Mouse (Mus musculus) kidney, embryonic 16.5 days (tissue): ENCODE results near the gene Treh. TPM values are rescaled to one million over a fixed set of nuclear protein-coding genes. Genes with fewer than 3 reads are reported as not detected.

ENCODE experiments used
- ATAC-seq: fragments of 200-750 bp; cut with Nextera tagmentation; 2 replicates; pipeline ENCODE4 v1.8.0; 2017; ENCODE audit warnings: moderate TSS enrichment; ENCODE audit not compliant: low FRiP score, low TSS enrichment
- H3K27ac ChIP-seq: fragments of 300-500 bp; sonication (generic); 2 replicates; pipeline ENCODE4 v1.5.1; 2014; ENCODE audit warnings: low read length
- H3K27me3 ChIP-seq: fragments of 300-500 bp; sonication (generic); 2 replicates; pipeline ENCODE4 v1.6.1; 2014; ENCODE audit warnings: low read length, control low read depth, mixed read lengths; ENCODE audit not compliant: insufficient read depth
- H3K36me3 ChIP-seq: fragments of 300-500 bp; sonication (generic); 2 replicates; pipeline ENCODE4 v1.6.1; 2014; ENCODE audit warnings: low read length, control low read depth, mixed read lengths; ENCODE audit not compliant: insufficient read depth
- H3K4me1 ChIP-seq: fragments of 300-500 bp; sonication (generic); 2 replicates; pipeline ENCODE4 v1.6.1; 2014; ENCODE audit warnings: low read length, control low read depth, mixed read lengths; ENCODE audit not compliant: insufficient read depth
- H3K4me2 ChIP-seq: fragments of 300-500 bp; sonication (generic); replicated peaks from 2 replicates; pipeline ENCODE4 v1.6.1; 2014; ENCODE audit warnings: low read depth, low read length
- H3K4me3 ChIP-seq: fragments of 300-500 bp; sonication (generic); 2 replicates; pipeline ENCODE4 v1.5.1; 2014; ENCODE audit warnings: mild to moderate bottlenecking, low read length
- H3K9ac ChIP-seq: fragments of 300-500 bp; sonication (generic); replicated peaks from 2 replicates; pipeline ENCODE4 v1.6.1; 2014; ENCODE audit warnings: low read length
- H3K9me3 ChIP-seq: fragments of 300-500 bp; sonication (generic); 2 replicates; pipeline ENCODE4 v1.6.1; 2016; ENCODE audit warnings: low read length, control low read depth
- WGBS: fragments of 180-500 bp; shearing (Covaris S2); extraction: QIAGEN DNeasy Blood & Tissue Kit; methylation state at CpG from one replicate; pipeline ENCODE4 v1.1.7; 2014; 5-methylcytosine and 5-hydroxymethylcytosine counted together
- polyA plus RNA-seq: library from polyadenylated mRNA; unstranded; fragments of >200 nt; fragmentation: Nextera tagmentation; extraction: Ambion mirVana; gene quantifications from 2 replicates; pipeline ENCODE4 v1.2.1, GENCODE M21; 2015

The Treh gene
- polyA plus RNA-seq, 1 experiment from 2014 or later: 0.17 TPM

DNA sequence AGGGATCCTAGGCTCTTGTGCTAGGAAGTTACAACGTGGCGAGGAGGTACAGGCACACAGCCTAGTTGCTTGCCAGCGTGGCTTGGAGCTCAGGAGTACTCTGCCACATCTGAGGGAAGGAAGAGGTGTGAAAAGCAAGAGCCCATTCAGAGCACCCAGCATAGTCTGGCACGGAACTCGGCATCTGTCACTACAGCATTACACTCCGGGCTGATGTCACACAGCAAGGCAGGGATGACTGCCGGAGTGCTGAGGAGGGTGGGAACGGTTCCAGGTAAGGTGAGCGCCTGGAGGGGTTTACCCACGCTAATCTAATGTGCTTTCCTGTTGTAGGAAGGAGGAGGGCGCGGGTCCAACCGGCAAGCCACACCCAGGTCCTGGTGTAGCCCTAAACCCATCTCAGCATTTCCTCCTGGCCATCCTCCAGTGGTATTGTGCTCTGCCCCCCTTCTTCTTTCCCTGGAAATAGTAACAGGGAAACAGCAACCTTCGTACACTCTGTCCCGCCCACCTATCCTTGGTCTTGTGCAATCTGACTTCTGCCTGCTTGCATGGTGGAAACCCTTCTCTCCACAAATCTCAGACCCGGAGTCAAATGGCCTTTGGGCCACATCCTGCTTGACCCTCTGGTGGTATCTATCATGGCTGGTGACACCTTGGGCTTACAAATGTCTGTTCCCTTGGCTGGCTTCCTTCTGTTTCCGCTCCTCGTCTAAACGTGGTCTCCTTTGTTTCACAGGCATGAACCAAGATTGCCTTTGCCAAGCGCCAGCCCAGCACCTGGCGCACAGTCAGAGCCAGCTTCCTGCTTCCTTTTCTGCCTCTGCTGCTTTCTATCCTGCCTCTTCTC lies 18.9 kb downstream of the Treh start:
- Histone ChIP-seq H3K27me3 (no peaks in the 10 kb centered on the region), H3K9me3 (no peaks in the 10 kb centered on the region), H3K4me3 (no peak overlapping the region), H3K36me3 (peaks cover 69% of the 10 kb centered on the region), H3K9ac (no peak overlapping the region), H3K4me2 (no peak overlapping the region), H3K4me1 (peaks cover 9% of the 10 kb centered on the region; the same call in 1 of the 2 replicates), H3K27ac (peak overlapping the region; percentile 56; the same call in 1 of the 2 replicates)
- peak; percentile 80 for ATAC-seq
- WGBS: 56% methylated on average over 21 of the region's 21 CpGs

DNA sequence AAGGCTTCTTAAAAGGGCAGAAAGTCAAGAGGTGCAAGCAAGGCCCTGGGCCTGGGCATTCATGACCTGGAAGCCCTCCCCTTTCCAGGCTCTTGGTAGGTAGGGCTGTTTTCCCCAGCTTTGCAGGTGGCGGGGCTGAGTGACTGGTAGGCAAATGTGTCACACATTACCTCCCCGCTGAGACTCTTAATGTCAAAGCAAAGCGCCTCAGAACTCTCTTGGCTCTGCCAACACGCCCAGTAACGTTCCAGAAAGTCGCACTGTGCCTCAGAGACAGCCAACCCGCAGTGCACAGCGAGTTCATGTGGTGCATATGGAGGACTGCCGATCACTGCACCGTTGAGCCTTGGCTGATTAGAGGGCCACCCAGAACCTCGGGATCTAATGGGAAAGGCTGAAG lies 20.0 kb downstream of the Treh start:
- WGBS: 88% methylated on average over 11 of the region's 11 CpGs
- Histone ChIP-seq H3K9me3 (no peaks in the 10 kb centered on the region), H3K36me3 (peaks cover 71% of the 10 kb centered on the region), H3K9ac (no peak overlapping the region), H3K4me2 (no peak overlapping the region), H3K4me3 (no peak overlapping the region), H3K27me3 (no peaks in the 10 kb centered on the region), H3K4me1 (peaks cover 9% of the 10 kb centered on the region; the same call in 1 of the 2 replicates), H3K27ac (no peak overlapping the region)
- ATAC-seq: no peak

DNA sequence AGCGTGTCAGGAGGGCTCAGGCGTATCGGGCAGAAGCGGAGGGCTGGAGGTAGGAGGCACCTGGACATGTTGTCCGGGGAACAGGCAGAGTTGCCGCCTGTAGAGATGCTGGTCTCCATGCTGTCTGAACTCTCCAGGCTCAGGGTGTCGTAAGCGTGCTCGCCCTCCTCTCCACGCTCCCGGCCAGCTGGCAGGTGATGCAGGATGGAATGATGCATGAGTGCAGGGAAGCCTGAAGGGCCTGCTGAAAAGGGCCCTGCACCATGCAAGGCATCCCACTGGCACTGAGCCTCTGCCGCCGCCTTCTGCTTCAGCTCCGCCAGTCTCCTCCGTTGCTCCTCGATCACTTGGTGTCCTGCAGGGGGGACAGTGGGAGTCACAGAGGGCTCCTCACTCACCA lies 24.8 kb downstream of the Treh start:
- Histone ChIP-seq H3K27ac (no peak overlapping the region), H3K4me2 (no peak overlapping the region), H3K27me3 (no peaks in the 10 kb centered on the region), H3K9me3 (no peaks in the 10 kb centered on the region), H3K4me3 (no peak overlapping the region), H3K36me3 (peaks cover 81% of the 10 kb centered on the region), H3K4me1 (no peaks in the 10 kb centered on the region), H3K9ac (no peak overlapping the region)
- no peak for ATAC-seq
- 91% methylated on average over 16 of the region's 16 CpGs for WGBS

- 86% methylated on average over 10 of the region's 10 CpGs for WGBS
- no peak overlapping the region for H3K4me2 ChIP-seq
- no peak overlapping the region for H3K27ac ChIP-seq
- no peaks in the 10 kb centered on the region for H3K27me3 ChIP-seq
- H3K9ac ChIP-seq: no peak overlapping the region
- ATAC-seq: no peak
- peaks cover 73% of the 10 kb centered on the region for H3K36me3 ChIP-seq
- no peaks in the 10 kb centered on the region for H3K4me1 ChIP-seq
- no peaks in the 10 kb centered on the region for H3K9me3 ChIP-seq
- H3K4me3 ChIP-seq: no peak overlapping the region
Measured at GRCm38 (mm10) chr9:44699196-44699595, 26.2 kb downstream of the Treh start.

GRCm38 (mm10) chr9:44699730-44700129 lies 26.7 kb downstream of the Treh start:
- Histone ChIP-seq H3K36me3 (peaks cover 70% of the 10 kb centered on the region), H3K9me3 (no peaks in the 10 kb centered on the region), H3K27ac (no peak overlapping the region), H3K4me3 (no peak overlapping the region), H3K4me1 (no peaks in the 10 kb centered on the region), H3K4me2 (no peak overlapping the region), H3K9ac (no peak overlapping the region), H3K27me3 (no peaks in the 10 kb centered on the region)
- no peak for ATAC-seq
- 66% methylated on average over 5 of the region's 5 CpGs for WGBS

DNA sequence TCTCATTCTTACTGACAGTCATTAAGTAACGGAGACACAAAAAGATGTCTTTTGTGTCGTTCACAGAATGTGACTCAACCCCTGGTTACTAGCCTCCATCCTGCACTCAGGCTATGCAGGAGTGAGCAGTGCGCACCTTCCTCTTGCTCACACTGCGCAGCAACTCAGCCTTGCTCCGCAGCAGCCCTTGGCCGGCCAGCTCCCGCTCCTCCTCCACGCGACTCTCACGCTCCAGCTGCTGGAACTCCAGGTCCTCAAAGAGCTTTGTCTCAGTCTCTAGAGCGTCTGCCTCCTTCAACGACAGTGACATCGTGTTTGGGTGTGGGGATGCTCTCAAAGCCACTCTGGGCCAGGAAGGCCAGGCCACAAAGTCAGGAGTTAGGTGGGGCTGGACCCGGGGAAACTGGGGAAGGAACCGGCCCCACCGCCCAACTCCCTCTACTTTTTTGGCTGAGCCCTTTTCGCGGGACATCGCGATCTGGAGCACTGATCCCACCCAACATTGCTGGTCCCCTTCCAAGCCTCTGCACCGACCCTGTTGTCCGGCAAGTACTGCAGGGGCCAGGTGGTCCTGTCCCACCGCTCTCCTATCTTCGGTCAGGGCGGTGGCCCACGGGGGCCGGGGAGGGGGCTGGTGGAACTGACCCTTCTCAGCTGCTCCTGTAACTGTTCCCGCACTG lies 34.9 kb downstream of the Treh start:
- Histone ChIP-seq H3K9me3 (no peaks in the 10 kb centered on the region), H3K4me2 (peak overlapping the region; percentile 65), H3K36me3 (peaks cover 41% of the 10 kb centered on the region), H3K4me1 (peaks cover 16% of the 10 kb centered on the region), H3K27ac (0 out of 2 replicates have a peak overlapping the region, but pooled peaks have one; percentile 27), H3K9ac (peak overlapping the region; percentile 58), H3K27me3 (no peaks in the 10 kb centered on the region), H3K4me3 (peak overlapping the region; percentile 53)
- WGBS: 14% methylated on average over 28 of the region's 28 CpGs
- peak; percentile 52 for ATAC-seq

- Histone ChIP-seq H3K9ac (peak overlapping the region; percentile 58), H3K4me3 (peak overlapping the region; percentile 53), H3K4me2 (peak overlapping the region; percentile 65), H3K9me3 (no peaks in the 10 kb centered on the region), H3K27me3 (no peaks in the 10 kb centered on the region), H3K4me1 (peaks cover 16% of the 10 kb centered on the region), H3K27ac (peak overlapping the region; percentile 57; the same call in 1 of the 2 replicates), H3K36me3 (peaks cover 41% of the 10 kb centered on the region)
- WGBS: 2% methylated on average over 23 of the region's 24 CpGs
- ATAC-seq: peak; percentile 87
Measured at GRCm38 (mm10) chr9:44708429-44708765, 35.4 kb downstream of the Treh start.

DNA sequence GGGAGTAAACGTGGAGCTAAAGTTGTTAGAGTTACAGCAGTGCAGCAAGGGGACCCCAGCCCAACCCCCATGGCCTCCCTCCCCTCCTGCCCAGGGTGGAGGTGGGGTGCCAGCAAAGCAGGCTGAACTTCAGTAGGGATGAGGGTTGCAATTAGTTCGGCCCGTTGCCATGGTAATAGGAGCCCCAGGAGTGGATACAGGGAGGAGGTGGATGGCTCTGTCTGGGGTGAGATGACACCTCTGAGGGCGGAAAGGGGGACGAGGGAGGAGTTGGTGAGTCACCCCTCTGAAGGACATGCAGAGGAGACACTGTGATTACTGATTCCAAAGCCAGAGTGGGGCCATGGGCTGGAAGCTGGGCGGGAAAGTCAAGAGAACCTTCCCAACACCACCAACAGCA lies 35.9 kb downstream of the Treh start:
- Histone ChIP-seq H3K4me1 (peaks cover 16% of the 10 kb centered on the region), H3K27me3 (no peaks in the 10 kb centered on the region), H3K27ac (peak overlapping the region; percentile 57; the same call in 1 of the 2 replicates), H3K9ac (peak overlapping the region; percentile 58), H3K4me3 (peak overlapping the region; percentile 53), H3K9me3 (no peaks in the 10 kb centered on the region), H3K36me3 (peaks cover 39% of the 10 kb centered on the region), H3K4me2 (peak overlapping the region; percentile 65)
- WGBS: 19% methylated on average over 6 of the region's 6 CpGs
- peak; percentile 39; the same call in 1 of the 2 replicates for ATAC-seq

DNA sequence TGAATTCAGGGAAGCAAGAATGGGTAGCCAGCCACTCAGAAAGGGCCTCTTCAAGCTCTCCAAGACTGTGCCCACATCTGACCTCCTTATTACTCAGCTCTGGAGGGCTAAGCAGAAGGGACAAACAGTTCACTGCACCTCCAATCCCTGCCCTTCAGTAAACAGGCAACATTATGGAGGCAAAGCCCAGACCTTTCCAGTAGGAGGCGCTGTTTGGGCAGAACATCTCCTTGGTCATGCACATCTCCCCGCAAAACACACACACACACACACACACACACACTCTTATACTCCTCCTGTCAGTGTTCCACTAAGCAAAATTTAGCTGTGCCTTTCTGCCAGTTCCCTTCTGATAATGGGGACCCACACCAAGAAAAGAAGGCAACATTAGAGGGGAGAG lies 36.6 kb downstream of the Treh start:
- Histone ChIP-seq H3K4me2 (no peak overlapping the region), H3K27ac (no peak overlapping the region), H3K4me3 (no peak overlapping the region), H3K9me3 (no peaks in the 10 kb centered on the region), H3K27me3 (no peaks in the 10 kb centered on the region), H3K36me3 (peaks cover 34% of the 10 kb centered on the region), H3K4me1 (peaks cover 16% of the 10 kb centered on the region), H3K9ac (no peak overlapping the region)
- 55% methylated on average over 2 of the region's 2 CpGs for WGBS
- ATAC-seq: no peak

DNA sequence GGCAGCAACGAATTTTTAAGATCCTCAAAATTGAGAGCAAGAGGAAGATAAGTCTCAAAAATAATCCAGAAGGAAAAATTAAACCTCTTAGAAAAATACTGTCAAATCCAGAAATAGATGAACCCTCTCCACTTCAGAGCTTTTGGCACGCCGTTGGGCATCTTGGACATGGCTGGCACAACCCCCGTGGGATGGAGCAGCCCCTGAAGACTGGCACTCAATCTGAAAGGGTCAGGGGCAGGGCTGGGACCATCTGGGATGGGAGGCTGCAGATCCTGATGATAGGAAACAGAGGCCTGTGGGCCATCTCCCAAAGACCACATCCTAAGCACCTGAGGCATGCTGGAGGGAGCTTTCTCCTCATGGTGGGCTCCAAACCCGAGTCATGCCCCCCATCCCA lies 37.2 kb downstream of the Treh start:
- Histone ChIP-seq H3K27ac (no peak overlapping the region), H3K9ac (no peak overlapping the region), H3K27me3 (no peaks in the 10 kb centered on the region), H3K4me2 (no peak overlapping the region), H3K4me1 (peaks cover 16% of the 10 kb centered on the region), H3K4me3 (no peak overlapping the region), H3K36me3 (peaks cover 34% of the 10 kb centered on the region), H3K9me3 (no peaks in the 10 kb centered on the region)
- WGBS: 87% methylated on average over 5 of the region's 5 CpGs
- ATAC-seq: no peak
